Mouse (Mus musculus) heart, adult 11 months (tissue): Measurements from ENCODE around the gene Sacm1l.

ENCODE experiments used
- DNase-seq: peaks from one replicate; pipeline ENCODE4 v3.0.0; 2022

The Sacm1l gene

GRCm38 (mm10) chr9:123529392-123530157, at the start of gene Sacm1l:
Gene Sacm1l (plus strand): TSS chr9:123529759.
- DNase-seq, result peak; percentile 100

GRCm38 (mm10) chr9:123479876-123480252, 49.7 kb upstream of the Sacm1l start:
- DNase-seq, result peak; percentile 94

GRCm38 (mm10) chr9:123480253-123480921, 49.2 kb upstream of the Sacm1l start:
- DNase-seq, result peak; percentile 97

- no peak for DNase-seq
These were observed 48.4 kb upstream of the Sacm1l start for GRCm38 (mm10) chr9:123481136-123481535.

GRCm38 (mm10) chr9:123483598-123483997, 46.0 kb upstream of the Sacm1l start:
- DNase-seq, result no peak

- DNase-seq, result peak; percentile 90
These were observed 44.7 kb upstream of the Sacm1l start for GRCm38 (mm10) chr9:123484830-123485229.

- peak; percentile 92 for DNase-seq
These were observed 44.0 kb upstream of the Sacm1l start for GRCm38 (mm10) chr9:123485561-123485960.

- peak; percentile 90 for DNase-seq
These were observed 42.9 kb upstream of the Sacm1l start for GRCm38 (mm10) chr9:123486635-123487034.

- peak; percentile 93 for DNase-seq
These were observed 40.5 kb upstream of the Sacm1l start for GRCm38 (mm10) chr9:123489073-123489472.

GRCm38 (mm10) chr9:123489727-123490343, 39.7 kb upstream of the Sacm1l start:
- DNase-seq, result peak; percentile 94

GRCm38 (mm10) chr9:123490930-123491329, 38.6 kb upstream of the Sacm1l start:
- peak; percentile 98 for DNase-seq

GRCm38 (mm10) chr9:123491917-123492585, 37.5 kb upstream of the Sacm1l start:
- peak; percentile 95 for DNase-seq

GRCm38 (mm10) chr9:123496665-123497064, 32.9 kb upstream of the Sacm1l start:
- peak; percentile 88 for DNase-seq

- DNase-seq, result peak; percentile 88
These were observed 31.7 kb upstream of the Sacm1l start for GRCm38 (mm10) chr9:123497906-123498305.

- peak; percentile 67 for DNase-seq
These were observed 29.1 kb upstream of the Sacm1l start for GRCm38 (mm10) chr9:123500480-123500879.

- peak; percentile 85 for DNase-seq
These were observed 26.3 kb upstream of the Sacm1l start for GRCm38 (mm10) chr9:123503171-123503834.

- DNase-seq, result peak; percentile 95
These were observed 25.2 kb upstream of the Sacm1l start for GRCm38 (mm10) chr9:123504325-123504724.

- DNase-seq, result peak; percentile 79
These were observed 24.0 kb upstream of the Sacm1l start for GRCm38 (mm10) chr9:123505598-123505997.

GRCm38 (mm10) chr9:123506270-123507146, 23.1 kb upstream of the Sacm1l start:
- DNase-seq, result peak; percentile 61

- DNase-seq, result peak; percentile 90
These were observed 22.2 kb upstream of the Sacm1l start for GRCm38 (mm10) chr9:123507380-123507779.

GRCm38 (mm10) chr9:123508986-123509385, 20.6 kb upstream of the Sacm1l start:
- peak; percentile 77 for DNase-seq
